Mouse (Mus musculus) mature B cell (primary cell): ENCODE results near the gene Taf1c.

Source experiments
- in situ Hi-C: fragments of 300-500 bp; cut with MboI; formaldehyde crosslinking; loops from 2 replicates; pipeline ENCODE4 v1.14.3; 2019

The Taf1c gene

GRCm38 (mm10) chr8:119604996-119605395, at the start of gene Taf1c:
TSS of gene Taf1c (minus strand) at chr8:119605222.
- in situ Hi-C loops, result loop anchor here (10.0 kb wide), 1 partner anchor 210 kb away; the partner anchor contains the start of gene Mlycd

GRCm38 (mm10) chr8:119651324-119651723, 46.3 kb upstream of the Taf1c start:
- in situ Hi-C loops, result no loop called here

- in situ Hi-C loops, result no loop called here
These were observed 41.8 kb upstream of the Taf1c start for GRCm38 (mm10) chr8:119646846-119647245.

- in situ Hi-C loops, result no loop called here
These were observed 41.2 kb upstream of the Taf1c start for GRCm38 (mm10) chr8:119646197-119646596.

GRCm38 (mm10) chr8:119644981-119645597, 40.1 kb upstream of the Taf1c start:
- in situ Hi-C loops, result no loop called here

GRCm38 (mm10) chr8:119644429-119644960, 39.5 kb upstream of the Taf1c start:
- in situ Hi-C loops, result no loop called here

GRCm38 (mm10) chr8:119642960-119643359, 37.9 kb upstream of the Taf1c start:
- in situ Hi-C loops, result no loop called here

GRCm38 (mm10) chr8:119641058-119641457, 36.0 kb upstream of the Taf1c start:
- in situ Hi-C loops, result no loop called here

GRCm38 (mm10) chr8:119639798-119640197, 34.8 kb upstream of the Taf1c start:
- in situ Hi-C loops, result no loop called here

- in situ Hi-C loops, result no loop called here
These were observed 33.2 kb upstream of the Taf1c start for GRCm38 (mm10) chr8:119638261-119638660.

- in situ Hi-C loops, result no loop called here
These were observed 32.4 kb upstream of the Taf1c start for GRCm38 (mm10) chr8:119637381-119637780.

- in situ Hi-C loops, result no loop called here
These were observed 31.7 kb upstream of the Taf1c start for GRCm38 (mm10) chr8:119636766-119637165.

GRCm38 (mm10) chr8:119635958-119636357, 30.9 kb upstream of the Taf1c start:
- in situ Hi-C loops, result no loop called here

- in situ Hi-C loops, result no loop called here
These were observed 30.4 kb upstream of the Taf1c start, which contains the start of gene Kcng4 for GRCm38 (mm10) chr8:119635378-119635777. TSS of gene Kcng4 (minus strand) at chr8:119635680.

GRCm38 (mm10) chr8:119634616-119635336, 29.8 kb upstream of the Taf1c start:
- in situ Hi-C loops, result no loop called here

GRCm38 (mm10) chr8:119632909-119633308, 27.9 kb upstream of the Taf1c start:
- in situ Hi-C loops, result no loop called here

GRCm38 (mm10) chr8:119632246-119632645, 27.2 kb upstream of the Taf1c start:
- in situ Hi-C loops, result no loop called here

- in situ Hi-C loops, result no loop called here
These were observed 25.8 kb upstream of the Taf1c start for GRCm38 (mm10) chr8:119630841-119631240.

GRCm38 (mm10) chr8:119627613-119628359, 22.8 kb upstream of the Taf1c start:
- in situ Hi-C loops, result no loop called here

GRCm38 (mm10) chr8:119627199-119627598, 22.2 kb upstream of the Taf1c start:
- in situ Hi-C loops, result no loop called here

GRCm38 (mm10) chr8:119625788-119626187, 20.8 kb upstream of the Taf1c start:
- in situ Hi-C loops, result no loop called here

- in situ Hi-C loops, result no loop called here
These were observed 19.9 kb upstream of the Taf1c start for GRCm38 (mm10) chr8:119624916-119625315.
